Mouse (Mus musculus) limb, embryonic 14.5 days (tissue): ENCODE results near the gene Twnk. TPM values are rescaled to one million over a fixed set of nuclear protein-coding genes. Genes with fewer than 3 reads are reported as not detected.
"Not testable (repeated sequence)": the region's sequence is repeated elsewhere in the genome, so short reads cannot be mapped to it uniquely, and the experiment has no call there.

Source experiments
- ATAC-seq: fragments of 200-750 bp; cut with Nextera tagmentation; 2 replicates; pipeline ENCODE4 v1.8.0; 2017; ENCODE audit warnings: low read depth, moderate number of reproducible peaks, moderate TSS enrichment; ENCODE audit not compliant: low FRiP score
- DNase-seq: peaks from one replicate; pipeline ENCODE4 v3.0.0-alpha.2; 2015; ENCODE audit warnings: low spot score
- H3K27ac ChIP-seq: fragments of 300-500 bp; sonication (generic); replicated peaks from 2 replicates; pipeline ENCODE4 v1.5.1; 2014; ENCODE audit warnings: low read depth, mild to moderate bottlenecking, low read length, moderate library complexity, mixed read lengths
- H3K27me3 ChIP-seq: fragments of 300-500 bp; sonication (generic); 2 replicates; pipeline ENCODE4 v1.6.1; 2014; ENCODE audit warnings: low read length, mixed read lengths; ENCODE audit not compliant: control insufficient read depth, insufficient read depth
- H3K36me3 ChIP-seq: fragments of 300-500 bp; sonication (generic); 2 replicates; pipeline ENCODE4 v1.6.1; 2014; ENCODE audit warnings: mild to moderate bottlenecking, low read length, moderate library complexity, mixed read lengths; ENCODE audit not compliant: control insufficient read depth, insufficient read depth
- H3K4me1 ChIP-seq: fragments of 300-500 bp; sonication (generic); 2 replicates; pipeline ENCODE4 v1.6.1; 2014; ENCODE audit warnings: antibody characterized with exemption, low read length, mixed read lengths; ENCODE audit not compliant: control insufficient read depth, insufficient read depth
- H3K4me2 ChIP-seq: fragments of 300-500 bp; sonication (generic); replicated peaks from 2 replicates; pipeline ENCODE4 v1.6.1; 2014; ENCODE audit warnings: low read depth, mild to moderate bottlenecking, low read length, moderate library complexity; ENCODE audit not compliant: severe bottlenecking
- H3K4me3 ChIP-seq: fragments of 300-500 bp; sonication (generic); replicated peaks from 2 replicates; pipeline ENCODE4 v1.5.1; 2014; ENCODE audit warnings: low read length
- H3K9ac ChIP-seq: fragments of 300-500 bp; sonication (generic); 2 replicates; pipeline ENCODE4 v1.6.1; 2014; ENCODE audit warnings: mild to moderate bottlenecking, low read depth, low read length, moderate library complexity; ENCODE audit not compliant: severe bottlenecking
- H3K9me3 ChIP-seq: fragments of 300-500 bp; sonication (generic); 2 replicates; pipeline ENCODE4 v1.6.1; 2016; ENCODE audit warnings: low read length; ENCODE audit not compliant: control insufficient read depth
- POLR2A ChIP-seq: fragments of 200-500 bp; IDR thresholded peaks from 2 replicates; pipeline ENCODE4 v1.8.0; 2012; ENCODE audit warnings: inconsistent platforms, mild to moderate bottlenecking, moderate library complexity, borderline replicate concordance; ENCODE audit not compliant: insufficient read depth, insufficient read length; ENCODE audit errors: extremely low read depth
- WGBS: fragments of 180-500 bp; shearing (Covaris S2); extraction: QIAGEN DNeasy Blood & Tissue Kit; methylation state at CpG from one replicate; pipeline ENCODE4 v1.1.7; 2014; 5-methylcytosine and 5-hydroxymethylcytosine counted together
- polyA plus RNA-seq, 2 experiments: library from polyadenylated mRNA; depleted of rRNA in 1 of 2; stranded (reverse) in 1 of 2; unstranded in 1 of 2; fragments of >200 nt; fragmentation: Nextera tagmentation in 1 of 2; extraction: Ambion mirVana in 1 of 2; gene quantifications; 2 replicates each; pipeline versions ENCODE4 v1.2.1 to v1.2.3; 2012 to 2014

The Twnk gene
- polyA plus RNA-seq, 2 experiments: 13.3 to 15.9 TPM

GRCm38 (mm10) chr19:45030746-45031693 lies 25.6 kb downstream of the Twnk start:
- Histone ChIP-seq H3K4me2 (peak overlapping the region; percentile 38), H3K4me3 (0 out of 2 replicates have a peak overlapping the region, but pooled peaks have one; percentile 6), H3K4me1 (0 out of 2 replicates have a peak, but pooled peaks cover 4% of the 10 kb centered on the region), H3K27me3 (no peaks in the 10 kb centered on the region), H3K36me3 (peaks cover 31% of the 10 kb centered on the region), H3K9ac (no peak overlapping the region), H3K27ac (no peak overlapping the region), H3K9me3 (no peaks in the 10 kb centered on the region)
- DNase-seq (peak; percentile 85), ATAC-seq (no peak; the same call in 1 of the 2 replicates)
- no peak for TF ChIP-seq POLR2A
- 42% methylated on average over 20 of the region's 20 CpGs for WGBS

DNA sequence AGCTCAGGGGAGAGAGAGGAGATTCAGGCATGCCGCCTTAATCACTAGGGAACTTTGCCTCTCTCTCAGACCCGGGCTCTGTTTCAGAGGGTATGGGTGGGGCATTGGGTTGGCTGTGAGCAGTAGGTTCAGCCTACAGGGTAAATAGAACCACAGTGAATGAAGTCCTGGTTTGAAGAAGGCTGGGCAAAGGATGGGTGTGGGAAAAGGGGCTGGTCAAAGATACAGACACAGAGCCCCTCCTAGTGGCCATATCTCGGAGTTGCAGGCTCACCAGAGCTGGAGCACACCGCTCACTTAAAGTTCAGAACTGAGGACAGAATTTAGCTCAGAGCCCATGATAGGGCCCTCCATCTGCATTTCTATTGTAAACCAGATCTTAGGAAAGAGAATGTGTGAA lies 26.3 kb downstream of the Twnk start:
- H3K4me1 ChIP-seq: 0 out of 2 replicates have a peak, but pooled peaks cover 4% of the 10 kb centered on the region
- no peaks in the 10 kb centered on the region for H3K27me3 ChIP-seq
- peak; percentile 91 for DNase-seq
- H3K9me3 ChIP-seq: no peaks in the 10 kb centered on the region
- no peak overlapping the region for H3K27ac ChIP-seq
- TF ChIP-seq POLR2A: no peak
- peaks cover 24% of the 10 kb centered on the region for H3K36me3 ChIP-seq
- peak; percentile 21; the same call in 1 of the 2 replicates for ATAC-seq
- WGBS: 17% methylated on average over 4 of the region's 4 CpGs
- H3K4me2 ChIP-seq: no peak overlapping the region
- no peak overlapping the region for H3K4me3 ChIP-seq
- no peak overlapping the region for H3K9ac ChIP-seq

- 0 out of 2 replicates have a peak, but pooled peaks cover 4% of the 10 kb centered on the region for H3K4me1 ChIP-seq
- H3K27me3 ChIP-seq: no peaks in the 10 kb centered on the region
- 51% methylated on average over 17 of the region's 17 CpGs for WGBS
- peaks cover 14% of the 10 kb centered on the region for H3K36me3 ChIP-seq
- no peak overlapping the region for H3K9ac ChIP-seq
- H3K9me3 ChIP-seq: no peaks in the 10 kb centered on the region
- DNase-seq: no peak
- ATAC-seq: no peak
- TF ChIP-seq POLR2A: no peak
- H3K4me2 ChIP-seq: no peak overlapping the region
- no peak overlapping the region for H3K4me3 ChIP-seq
- H3K27ac ChIP-seq: no peak overlapping the region
Observed at GRCm38 (mm10) chr19:45032570-45033332, 27.3 kb downstream of the Twnk start.

DNA sequence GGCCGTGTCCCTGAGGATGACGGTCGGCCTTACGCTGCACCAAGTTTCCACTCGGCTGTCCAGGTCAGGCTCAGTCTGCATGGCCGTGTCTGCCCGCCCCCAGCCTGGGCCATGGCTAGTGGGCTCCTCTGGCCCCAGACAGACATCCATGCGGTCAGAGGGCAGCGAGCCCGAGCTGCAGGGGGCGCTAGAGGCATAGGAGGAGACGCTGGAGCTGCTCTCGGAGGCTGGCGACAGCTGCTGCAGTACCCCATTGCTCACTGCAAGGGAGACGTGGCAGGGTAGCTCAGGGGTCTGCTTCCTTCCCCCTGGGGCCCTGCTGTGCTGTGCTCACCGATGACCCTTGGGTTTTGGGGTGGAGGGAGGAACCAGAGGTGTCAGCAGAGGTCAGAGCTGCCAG lies 31.4 kb downstream of the Twnk start:
- Histone ChIP-seq H3K27ac (no peak overlapping the region), H3K9me3 (no peaks in the 10 kb centered on the region), H3K27me3 (peaks cover 4% of the 10 kb centered on the region; the same call in 1 of the 2 replicates), H3K4me2 (no peak overlapping the region), H3K36me3 (no peaks in the 10 kb centered on the region), H3K4me1 (no peaks in the 10 kb centered on the region), H3K4me3 (no peak overlapping the region), H3K9ac (no peak overlapping the region)
- ATAC-seq (no peak), DNase-seq (no peak)
- WGBS: 37% methylated on average over 15 of the region's 16 CpGs
- TF ChIP-seq POLR2A: no peak

GRCm38 (mm10) chr19:45038198-45038597 lies 32.7 kb downstream of the Twnk start:
- not testable (repeated sequence) for ATAC-seq, H3K36me3 ChIP-seq, DNase-seq, H3K4me1 ChIP-seq, H3K4me3 ChIP-seq, H3K27ac ChIP-seq, H3K9me3 ChIP-seq, H3K9ac ChIP-seq, H3K4me2 ChIP-seq, H3K27me3 ChIP-seq
- 92% methylated on average over 7 of the region's 7 CpGs for WGBS
